Mouse (Mus musculus) limb, embryonic 10.5 days (tissue): ENCODE results near the gene Prx. TPM values are rescaled to one million over a fixed set of nuclear protein-coding genes. Genes with fewer than 3 reads are reported as not detected.
"Not testable (repeated sequence)": the region's sequence is repeated elsewhere in the genome, so short reads cannot be mapped to it uniquely, and the experiment has no call there.

Source experiments
- DNase-seq: peaks from one replicate; pipeline ENCODE4 v3.0.0-alpha.2; 2017; ENCODE audit warnings: low spot score
- H3K27ac ChIP-seq: fragments of 300-500 bp; sonication (generic); 2 replicates; pipeline ENCODE4 v1.5.1; 2016; ENCODE audit warnings: mild to moderate bottlenecking
- H3K27me3 ChIP-seq: fragments of 300-500 bp; sonication (generic); 2 replicates; pipeline ENCODE4 v1.6.1; 2016; ENCODE audit warnings: low read depth, mild to moderate bottlenecking; ENCODE audit not compliant: poor library complexity, severe bottlenecking
- H3K36me3 ChIP-seq: fragments of 300-500 bp; sonication (generic); 2 replicates; pipeline ENCODE4 v1.6.1; 2016; ENCODE audit warnings: mild to moderate bottlenecking, moderate library complexity
- H3K4me1 ChIP-seq: fragments of 300-500 bp; sonication (generic); 2 replicates; pipeline ENCODE4 v1.6.1; 2016
- H3K4me3 ChIP-seq: fragments of 300-500 bp; sonication (generic); 2 replicates; pipeline ENCODE4 v1.5.1; 2016; ENCODE audit warnings: mild to moderate bottlenecking, moderate library complexity
- H3K9me3 ChIP-seq: fragments of 300-500 bp; sonication (generic); replicated peaks from 2 replicates; pipeline ENCODE4 v1.6.1; 2016; ENCODE audit warnings: mild to moderate bottlenecking
- WGBS: fragments of 180-500 bp; shearing (Covaris S2); methylation state at CpG from one replicate; pipeline ENCODE4 v1.1.7; 2016; 5-methylcytosine and 5-hydroxymethylcytosine counted together
- polyA plus RNA-seq: library from polyadenylated mRNA; unstranded; fragments of >200 nt; fragmentation: Nextera tagmentation; extraction: Ambion mirVana; gene quantifications from 2 replicates; pipeline ENCODE4 v1.2.1, GENCODE M21; 2016

The Prx gene
- polyA plus RNA-seq, 1 experiment from 2014 or later = 4.3 TPM

DNA sequence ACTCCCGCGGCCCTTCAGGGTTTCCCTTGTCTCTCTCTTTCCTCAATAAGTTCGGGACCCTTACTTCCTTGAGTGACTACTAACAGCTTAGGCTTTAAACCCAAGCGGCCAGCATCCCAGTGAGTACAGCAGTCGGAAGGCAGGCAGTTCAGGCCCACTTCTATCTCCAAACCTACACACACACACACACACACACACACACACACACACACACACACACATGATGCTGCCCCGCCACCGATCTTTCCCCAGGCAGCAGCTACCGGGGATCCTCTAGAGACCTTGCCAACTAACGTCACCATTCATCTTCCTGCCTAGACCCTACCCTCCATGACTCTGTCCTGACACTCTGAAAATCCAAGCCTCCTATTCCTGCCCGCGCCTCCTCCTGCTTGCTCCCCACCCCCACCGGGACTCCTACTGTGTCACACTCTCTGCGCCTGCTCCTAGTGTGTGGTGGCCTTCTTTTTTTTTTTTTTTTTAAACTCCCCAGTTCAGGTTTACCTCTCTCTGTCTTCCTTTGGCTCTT lies 11.3 kb upstream of the Prx start:
- Histone ChIP-seq H3K27ac (peak overlapping the region; percentile 98), H3K9me3 (no peaks in the 10 kb centered on the region), H3K4me1 (peaks cover 46% of the 10 kb centered on the region), H3K4me3 (peak overlapping the region; percentile 82), H3K36me3 (peaks cover 9% of the 10 kb centered on the region), H3K27me3 (no peaks in the 10 kb centered on the region)
- no peak for DNase-seq
- 1% methylated on average over 13 of the region's 13 CpGs for WGBS

DNA sequence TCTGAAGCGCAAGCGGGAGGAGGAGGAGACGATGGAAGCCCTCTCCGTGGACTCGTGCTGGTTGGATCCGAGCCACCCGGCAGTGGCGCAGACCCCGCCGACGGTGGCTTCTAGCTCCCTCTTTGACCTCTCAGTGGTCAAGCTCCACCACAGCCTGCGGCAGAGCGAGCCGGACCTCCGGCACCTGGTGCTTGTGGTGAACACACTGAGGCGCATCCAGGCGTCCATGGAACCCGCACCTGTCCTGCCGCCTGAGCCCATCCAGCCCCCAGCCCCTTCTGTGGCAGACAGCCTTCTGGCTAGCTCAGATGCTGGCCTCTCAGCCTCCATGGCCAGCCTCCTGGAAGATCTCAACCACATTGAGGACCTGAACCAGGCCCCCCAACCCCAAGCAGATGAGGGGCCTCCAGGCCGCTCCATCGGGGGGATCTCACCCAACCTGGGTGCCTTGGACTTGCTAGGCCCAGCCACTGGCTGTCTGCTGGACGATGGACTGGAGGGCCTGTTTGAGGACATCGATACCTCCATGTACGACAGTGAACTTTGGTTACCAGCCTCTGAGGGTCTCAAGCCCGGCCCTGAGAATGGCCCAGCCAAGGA lies 9.8 kb upstream of the Prx start:
- Histone ChIP-seq H3K9me3 (no peaks in the 10 kb centered on the region), H3K4me1 (peaks cover 46% of the 10 kb centered on the region), H3K4me3 (peak overlapping the region; percentile 55; the same call in 1 of the 2 replicates), H3K36me3 (peaks cover 9% of the 10 kb centered on the region), H3K27ac (peak overlapping the region; percentile 94), H3K27me3 (no peaks in the 10 kb centered on the region)
- WGBS = 92% methylated on average over 25 of the region's 25 CpGs
- DNase-seq = no peak

DNA sequence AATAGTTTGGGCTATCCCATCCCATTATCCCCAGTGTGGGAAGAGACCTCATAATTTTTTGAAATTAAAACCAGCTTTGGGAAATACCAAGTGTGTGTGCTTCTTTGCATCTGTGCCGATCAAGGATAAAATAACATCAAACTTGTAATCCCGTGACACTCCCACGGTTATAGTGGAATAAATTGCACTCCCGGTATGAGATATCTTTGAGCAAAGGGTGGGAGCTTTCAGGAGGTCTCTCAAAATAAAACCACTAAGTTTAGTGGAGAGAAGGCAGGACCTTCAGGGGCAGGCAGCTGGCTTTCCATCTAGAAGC lies 8.9 kb upstream of the Prx start:
- Histone ChIP-seq H3K27me3 (no peaks in the 10 kb centered on the region), H3K36me3 (peaks cover 9% of the 10 kb centered on the region), H3K4me1 (peaks cover 46% of the 10 kb centered on the region), H3K27ac (peak overlapping the region; percentile 94), H3K4me3 (peak overlapping the region; percentile 55), H3K9me3 (no peaks in the 10 kb centered on the region)
- no peak for DNase-seq
- WGBS = 37% methylated on average over 4 of the region's 4 CpGs

DNA sequence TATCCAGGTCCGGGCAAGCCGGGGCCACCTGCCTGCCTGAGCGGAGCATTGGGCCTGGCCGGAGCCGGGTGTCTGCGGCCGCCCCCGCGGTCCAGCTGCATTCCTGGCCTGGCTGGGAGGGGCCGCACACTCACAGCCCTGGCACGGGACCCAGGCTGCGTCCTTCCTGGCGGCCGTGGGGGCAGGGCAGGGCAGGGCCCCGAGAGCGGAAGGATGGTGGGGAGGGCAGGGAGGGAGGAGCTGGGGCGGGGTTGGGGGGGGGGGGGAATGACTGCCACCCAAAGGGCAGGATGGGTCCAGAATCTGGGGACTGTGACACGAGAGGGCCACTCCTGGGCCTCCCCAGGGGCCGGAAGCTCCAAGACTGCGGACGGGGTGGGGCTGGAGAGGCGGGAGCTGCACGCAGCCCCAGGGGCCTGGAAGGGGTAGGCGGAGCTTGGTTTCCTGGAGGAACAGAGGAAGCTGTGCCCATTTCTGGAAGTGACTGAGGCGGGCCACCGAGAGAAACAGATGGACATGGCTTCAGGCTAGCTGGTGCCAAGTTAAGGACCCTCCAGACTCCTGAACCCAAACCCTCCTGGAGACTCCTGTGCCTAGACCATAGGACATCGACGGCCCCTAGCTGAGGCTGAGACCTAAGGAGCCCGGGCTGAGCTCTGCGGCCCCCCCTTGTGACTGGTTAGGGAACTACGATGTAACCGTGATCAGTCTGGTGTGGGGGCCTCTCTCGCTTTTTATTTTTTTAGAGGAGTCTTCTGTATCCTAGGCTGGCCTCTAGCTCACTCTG lies 8.4 kb upstream of the Prx start:
- Histone ChIP-seq H3K4me3 (peak overlapping the region; percentile 55), H3K36me3 (peaks cover 9% of the 10 kb centered on the region), H3K27ac (peak overlapping the region; percentile 94), H3K4me1 (peaks cover 46% of the 10 kb centered on the region), H3K27me3 (no peaks in the 10 kb centered on the region), H3K9me3 (no peaks in the 10 kb centered on the region)
- DNase-seq = peak; percentile 81
- WGBS = 1% methylated on average over 33 of the region's 33 CpGs

DNA sequence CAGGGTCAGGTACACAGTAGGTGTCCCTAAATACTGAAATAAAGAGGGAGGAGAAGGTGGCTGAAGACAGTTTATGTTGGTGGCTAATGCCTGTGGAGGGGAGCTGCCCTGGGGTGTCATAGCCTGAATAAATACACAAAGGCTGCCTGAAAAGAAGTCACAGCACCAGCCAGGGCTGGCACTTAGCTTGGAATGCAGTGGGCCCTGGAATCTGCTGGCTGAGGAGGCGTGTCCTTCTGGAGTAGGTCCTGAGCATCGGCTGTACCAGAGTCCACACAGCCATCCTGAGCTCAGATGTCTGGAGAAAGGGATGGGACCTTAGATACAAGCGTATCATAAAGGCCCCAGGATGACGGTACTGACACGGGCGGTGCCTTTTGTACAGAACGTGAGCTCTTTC lies 7.3 kb upstream of the Prx start:
- WGBS = 80% methylated on average over 7 of the region's 7 CpGs

DNA sequence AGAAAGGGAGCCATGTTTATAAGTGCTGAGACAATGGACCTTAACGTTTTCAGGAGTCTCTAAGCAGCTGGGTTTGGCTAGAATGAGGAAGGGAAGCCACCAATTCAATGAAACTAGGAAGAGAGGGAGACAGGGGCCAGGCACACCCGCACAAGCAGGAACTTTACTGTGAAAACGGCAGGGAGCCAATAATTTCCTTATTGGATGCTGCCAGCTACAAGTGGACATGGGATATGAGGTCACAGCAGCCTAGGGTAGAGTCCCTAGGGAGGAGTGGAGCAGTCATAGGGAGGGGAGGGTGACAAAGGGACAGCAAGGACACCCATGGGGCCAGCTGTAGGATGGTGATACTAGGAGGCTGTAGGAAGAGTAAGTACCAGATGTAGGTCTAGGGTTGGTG lies 6.1 kb upstream of the Prx start:
- peaks cover 41% of the 10 kb centered on the region for H3K4me1 ChIP-seq
- no peak overlapping the region for H3K27ac ChIP-seq
- WGBS = 80% methylated on average over 3 of the region's 3 CpGs
- no peak overlapping the region for H3K4me3 ChIP-seq
- DNase-seq = no peak
- no peaks in the 10 kb centered on the region for H3K9me3 ChIP-seq
- peaks cover 9% of the 10 kb centered on the region for H3K36me3 ChIP-seq
- no peaks in the 10 kb centered on the region for H3K27me3 ChIP-seq

More for the DNA sequence above, 7.3 kb upstream of the Prx start:
- no peak for DNase-seq
- Histone ChIP-seq H3K4me3 (no peak overlapping the region), H3K9me3 (no peaks in the 10 kb centered on the region), H3K27me3 (no peaks in the 10 kb centered on the region), H3K27ac (no peak overlapping the region; the same call in 1 of the 2 replicates), H3K4me1 (peaks cover 44% of the 10 kb centered on the region), H3K36me3 (peaks cover 9% of the 10 kb centered on the region)

DNA sequence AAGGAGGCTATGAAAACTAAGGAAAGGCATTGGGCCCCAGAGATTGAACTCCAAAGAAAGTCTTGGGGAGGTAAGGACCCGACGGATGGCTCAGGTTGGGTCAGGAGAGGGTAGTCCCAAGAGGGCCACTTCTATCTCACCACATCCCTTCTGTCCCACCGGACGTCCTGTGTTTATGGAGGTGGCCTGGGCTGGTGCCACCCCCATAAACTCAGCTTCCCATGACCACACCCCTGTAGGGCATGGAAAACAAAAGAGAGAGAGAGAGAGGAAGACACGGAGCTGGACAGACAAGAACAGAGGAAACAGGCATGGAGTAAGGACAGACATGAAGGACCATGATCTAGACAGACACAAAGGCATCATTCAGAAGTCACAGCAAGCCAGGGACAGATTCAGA lies 5.7 kb upstream of the Prx start:
- peaks cover 37% of the 10 kb centered on the region for H3K4me1 ChIP-seq
- H3K9me3 ChIP-seq = no peaks in the 10 kb centered on the region
- no peak overlapping the region for H3K27ac ChIP-seq
- peaks cover 9% of the 10 kb centered on the region for H3K36me3 ChIP-seq
- no peaks in the 10 kb centered on the region for H3K27me3 ChIP-seq
- H3K4me3 ChIP-seq = no peak overlapping the region
- DNase-seq = no peak
- 90% methylated on average over 5 of the region's 5 CpGs for WGBS

DNA sequence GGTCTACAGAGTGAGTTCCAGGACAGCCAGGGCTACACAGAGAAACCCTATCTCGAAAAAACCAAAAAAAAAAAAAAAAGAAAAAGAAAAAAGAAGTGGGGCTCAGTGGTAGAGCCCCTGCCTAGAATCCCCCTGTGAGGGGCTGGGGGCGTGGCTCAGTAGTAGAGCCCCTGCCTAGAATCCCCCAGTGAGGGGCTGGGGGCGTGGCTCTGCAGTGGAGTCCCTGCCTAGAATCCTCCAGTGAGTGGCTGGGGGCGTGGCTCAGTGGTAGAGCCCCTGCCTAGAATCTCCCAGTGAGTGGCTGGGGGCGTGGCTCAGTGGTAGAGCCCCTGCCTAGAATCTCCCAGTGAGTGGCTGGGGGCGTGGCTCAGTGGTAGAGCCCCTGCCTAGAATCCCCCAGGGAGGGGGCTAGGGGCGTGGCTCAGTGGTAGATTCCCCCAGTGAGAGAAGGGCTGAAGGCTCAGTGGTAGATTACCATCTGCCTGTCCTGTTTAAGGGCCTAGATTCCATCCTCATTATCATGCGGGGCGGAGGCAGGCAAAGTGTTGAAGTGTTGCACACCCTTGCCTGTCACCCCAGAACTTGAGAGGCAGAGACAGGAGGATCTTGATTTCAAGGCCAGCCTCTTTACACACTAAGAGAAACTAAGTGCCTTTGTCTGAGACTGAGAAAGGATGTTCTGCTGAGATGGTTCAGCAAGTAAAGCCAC lies 4.3 kb upstream of the Prx start:
- whole genome bisulfite sequencing = 88% methylated on average over 9 of the region's 9 CpGs
- not testable (repeated sequence) for DNase-seq, H3K9me3 ChIP-seq, H3K27ac ChIP-seq, H3K4me3 ChIP-seq, H3K36me3 ChIP-seq, H3K27me3 ChIP-seq
- peaks cover 30% of the 10 kb centered on the region for H3K4me1 ChIP-seq

DNA sequence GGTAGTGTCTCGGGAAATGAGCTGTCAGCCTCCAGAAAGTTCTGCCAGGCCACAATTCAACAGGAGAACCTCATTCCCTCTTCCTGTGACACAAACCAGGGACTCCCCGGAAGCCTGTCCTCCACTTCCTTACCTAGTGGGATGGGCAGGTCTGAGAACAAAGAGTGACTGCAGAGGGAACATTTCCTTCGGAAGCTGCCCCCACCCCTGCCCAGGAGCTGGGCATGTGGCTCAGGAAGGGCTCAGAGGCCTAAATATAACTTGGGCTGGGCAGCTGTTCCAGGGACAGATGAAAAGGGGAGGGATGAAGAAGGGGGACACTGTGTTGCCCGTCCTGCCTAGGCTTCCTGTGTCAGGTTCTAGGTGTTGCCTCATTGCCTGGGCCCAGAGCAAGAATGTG lies 2.5 kb downstream of the Prx start:
- Histone ChIP-seq H3K27me3 (no peaks in the 10 kb centered on the region), H3K4me3 (no peak overlapping the region), H3K27ac (no peak overlapping the region), H3K9me3 (no peaks in the 10 kb centered on the region), H3K36me3 (no peaks in the 10 kb centered on the region), H3K4me1 (peaks cover 11% of the 10 kb centered on the region)
- no peak for DNase-seq
- 72% methylated on average over 4 of the region's 4 CpGs for WGBS

DNA sequence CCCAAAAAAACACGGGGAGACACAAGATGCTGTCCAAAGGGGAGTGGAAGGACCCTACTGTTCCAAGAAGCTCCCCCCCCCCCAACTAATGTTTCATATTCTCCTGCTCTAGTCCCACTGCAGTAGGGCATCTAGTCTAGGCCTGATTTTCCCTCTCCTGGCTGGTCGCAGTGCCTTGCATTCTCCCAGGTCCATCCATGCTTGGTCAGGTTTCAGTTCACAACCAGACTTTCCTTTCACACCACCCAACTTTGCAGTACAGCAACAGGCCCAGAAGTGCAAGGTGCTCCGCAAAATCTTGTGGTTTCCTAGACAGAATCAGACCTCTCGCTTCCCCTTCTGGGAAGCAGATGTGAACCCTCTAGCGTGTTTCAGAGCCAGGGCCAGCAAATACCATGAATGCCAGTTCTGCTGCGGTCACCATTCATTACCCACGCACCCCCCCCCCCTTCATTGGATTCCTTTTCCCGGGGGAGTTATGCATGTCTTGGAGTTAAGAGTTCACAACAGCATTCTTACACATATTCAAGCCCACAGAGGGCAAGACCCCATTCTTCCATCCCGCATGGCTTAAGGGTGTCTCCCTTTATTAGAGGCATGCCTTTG lies 7.7 kb downstream of the Prx start:
- DNase-seq = peak; percentile 46
- Histone ChIP-seq H3K27me3 (no peaks in the 10 kb centered on the region), H3K4me1 (peaks cover 15% of the 10 kb centered on the region), H3K9me3 (no peaks in the 10 kb centered on the region), H3K4me3 (peak overlapping the region; percentile 54), H3K36me3 (no peaks in the 10 kb centered on the region), H3K27ac (peak overlapping the region; percentile 91)
- 58% methylated on average over 9 of the region's 9 CpGs for WGBS

DNA sequence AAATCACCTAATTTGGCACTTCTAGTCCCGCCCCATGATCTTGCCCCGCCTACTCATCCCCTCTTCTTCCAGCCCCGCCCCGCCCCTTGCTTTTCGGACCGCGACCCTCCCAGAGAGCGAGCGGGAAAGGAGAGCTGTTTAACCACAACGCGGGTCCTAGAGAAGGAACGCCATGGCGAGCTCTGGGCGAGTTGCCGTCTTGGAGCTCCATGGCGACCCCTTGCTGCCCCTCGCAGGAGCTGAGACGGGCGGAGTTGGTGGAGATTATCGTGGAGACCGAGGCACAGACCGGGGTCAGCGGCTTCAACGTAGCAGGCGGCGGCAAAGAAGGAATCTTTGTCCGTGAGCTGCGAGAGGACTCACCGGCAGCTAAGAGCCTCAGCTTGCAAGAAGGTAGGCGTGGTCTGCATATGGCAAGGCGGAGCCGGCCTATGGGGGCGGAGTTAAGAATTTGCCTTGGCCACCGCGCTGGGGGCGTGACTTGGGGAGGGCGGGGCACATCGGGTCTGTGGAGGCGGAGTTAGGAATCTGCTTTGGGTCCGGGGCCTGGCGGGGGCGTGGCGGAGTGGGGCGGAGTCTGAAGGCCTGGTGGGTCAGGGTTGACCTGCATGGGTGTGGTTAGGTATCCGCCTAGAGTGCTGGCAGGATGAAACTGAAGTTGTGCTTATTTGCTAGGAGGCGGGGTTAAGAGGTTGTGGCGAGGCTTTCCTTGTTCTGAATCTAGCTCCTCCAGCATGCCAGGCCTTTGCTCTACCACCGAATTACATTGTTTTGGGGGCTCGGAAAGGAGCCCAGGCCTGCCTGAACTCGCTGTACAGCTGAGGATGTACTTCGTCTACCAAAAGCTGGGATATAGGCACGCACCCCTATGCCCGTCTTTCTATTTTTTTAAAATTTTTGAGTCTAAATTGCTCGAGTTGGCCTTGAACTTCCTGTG lies 8.9 kb downstream of the Prx start:
- peaks cover 15% of the 10 kb centered on the region for H3K4me1 ChIP-seq
- H3K27ac ChIP-seq = peak overlapping the region; percentile 91
- no peaks in the 10 kb centered on the region for H3K9me3 ChIP-seq
- WGBS = under 1% methylated on average over 54 of the region's 54 CpGs
- DNase-seq = peak; percentile 100
- no peaks in the 10 kb centered on the region for H3K27me3 ChIP-seq
- no peaks in the 10 kb centered on the region for H3K36me3 ChIP-seq
- peak overlapping the region; percentile 54 for H3K4me3 ChIP-seq

DNA sequence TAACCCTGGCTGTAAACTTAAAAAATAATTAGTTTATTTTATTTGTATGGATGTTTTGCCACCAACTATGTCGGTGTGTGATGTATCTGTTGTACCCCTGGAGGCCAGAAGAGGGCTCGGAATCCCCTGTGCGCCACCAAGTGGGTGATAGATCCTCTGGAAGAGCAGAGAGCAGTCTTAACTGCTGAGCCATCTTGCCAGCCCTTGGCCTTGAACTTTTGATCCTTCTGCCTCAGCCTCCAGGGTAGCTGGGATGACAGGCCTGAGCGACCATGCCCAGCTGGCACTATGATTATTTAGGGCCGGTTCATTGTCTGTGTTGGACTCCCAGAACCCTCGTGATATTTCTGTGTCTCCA lies 9.5 kb downstream of the Prx start:
- Histone ChIP-seq H3K27ac (peak overlapping the region; percentile 91), H3K36me3 (no peaks in the 10 kb centered on the region), H3K27me3 (no peaks in the 10 kb centered on the region), H3K4me3 (peak overlapping the region; percentile 54), H3K4me1 (peaks cover 15% of the 10 kb centered on the region), H3K9me3 (no peaks in the 10 kb centered on the region)
- WGBS = 25% methylated on average over 6 of the region's 6 CpGs
- peak; percentile 64 for DNase-seq
